Mouse (Mus musculus): ENCODE data around the gene Cp.

DNA sequence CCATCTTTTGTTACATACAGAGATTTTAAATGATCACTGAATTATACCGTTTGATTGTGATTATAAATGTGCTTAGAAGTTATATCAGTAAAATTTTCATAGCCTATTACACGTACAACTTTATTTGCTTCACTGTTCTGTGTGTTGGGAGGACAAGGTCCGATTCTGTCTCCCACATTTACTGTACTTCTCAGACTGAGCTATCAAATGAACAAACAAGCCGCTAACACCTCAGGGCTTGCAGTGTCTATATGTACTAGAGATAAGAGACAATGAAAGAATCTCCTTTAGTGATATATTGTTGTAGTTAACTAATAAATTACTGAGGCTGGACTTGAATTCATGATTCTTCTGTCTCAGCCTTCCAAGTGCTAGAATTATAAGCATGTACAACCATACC lies 50.4 kb downstream of the Cp start:
- TF ChIP-seq CTCF (IDR thresholded peaks at IDR 0.05; ENCODE audit: low read depth, low read length): no peak
- no peak for TF ChIP-seq EP300 (IDR thresholded peaks at IDR 0.05; ENCODE audit: insufficient read depth, low read depth, low read length)
- TF ChIP-seq POLR2A (IDR thresholded peaks at IDR 0.05; ENCODE audit: insufficient read depth, low read length): no peak
